Mouse (Mus musculus): ENCODE results near the gene Sh3rf1. TPM values are rescaled to one million over a fixed set of nuclear protein-coding genes. Genes with fewer than 3 reads are reported as not detected.
A peak's percentile ranks its signal among the peaks of the same experiment; 100 is the strongest.
"Not testable (repeated sequence)": the region's sequence is repeated elsewhere in the genome, so short reads cannot be mapped to it uniquely, and the experiment has no call there.

Sh3rf1 gene
- polyA plus RNA-seq, 1 experiment from 2014 or later: 31.4 TPM

DNA sequence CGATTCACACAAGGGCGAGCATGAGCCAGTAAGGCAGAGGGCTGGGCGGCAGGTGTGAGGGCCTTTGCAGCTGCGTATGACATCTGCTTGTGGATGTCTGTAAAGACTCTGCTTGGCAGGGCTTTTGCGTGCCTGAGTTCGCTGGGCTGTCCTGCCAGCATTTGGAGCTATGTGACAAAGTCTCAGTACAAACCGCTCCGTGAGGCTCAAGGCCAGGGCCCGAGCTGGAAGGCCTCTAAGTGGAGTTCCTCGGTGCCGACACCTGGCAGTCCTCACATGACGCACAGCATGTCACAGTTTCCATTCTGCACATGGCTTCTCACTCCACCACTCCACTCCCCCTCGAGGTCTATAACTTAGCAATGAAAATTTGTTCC lies 167.4 kb downstream of the Sh3rf1 start:
- H3K4me3 ChIP-seq: no peak overlapping the region
- H3K4me2 ChIP-seq: no peak overlapping the region
- no peak overlapping the region for H3K9ac ChIP-seq
- ATAC-seq: no peak
- no peaks in the 10 kb centered on the region for H3K27me3 ChIP-seq
- 75% methylated on average over 13 of the region's 13 CpGs for WGBS
- H3K4me1 ChIP-seq: peaks cover 35% of the 10 kb centered on the region
- H3K36me3 ChIP-seq (ENCODE audit: poor library complexity, severe bottlenecking): peaks cover 42% of the 10 kb centered on the region
- no peaks in the 10 kb centered on the region for H3K9me3 ChIP-seq (replicated peaks)
- 0 out of 2 replicates have a peak overlapping the region, but pooled peaks have one; percentile 10 for H3K27ac ChIP-seq

DNA sequence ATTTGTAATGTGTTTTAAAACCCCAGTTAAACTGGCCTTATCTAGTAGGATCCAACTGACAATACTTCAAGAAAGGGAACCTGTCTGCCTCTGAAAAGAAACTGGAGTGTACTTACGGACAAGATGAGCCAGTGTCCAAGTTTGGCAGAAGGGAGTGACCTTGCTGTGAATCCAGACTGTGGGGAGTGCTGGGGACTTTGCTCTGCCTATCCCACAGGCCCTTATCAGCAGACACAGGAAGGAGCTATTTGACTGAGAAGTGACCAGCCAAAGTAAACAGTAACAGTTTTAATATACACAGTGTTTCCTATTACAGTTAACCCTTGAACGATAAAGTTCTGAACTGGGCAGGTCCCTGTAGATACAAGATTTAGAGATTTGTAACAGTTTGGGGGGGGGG lies 173.5 kb downstream of the Sh3rf1 start:
- Histone ChIP-seq H3K9ac (no peak overlapping the region), H3K36me3 (ENCODE audit: poor library complexity, severe bottlenecking) (peaks cover 40% of the 10 kb centered on the region), H3K4me3 (no peak overlapping the region), H3K9me3 (replicated peaks) (no peaks in the 10 kb centered on the region), H3K4me2 (no peak overlapping the region), H3K4me1 (peaks cover 6% of the 10 kb centered on the region; the same call in 1 of the 2 replicates), H3K27me3 (no peaks in the 10 kb centered on the region), H3K27ac (no peak overlapping the region)
- WGBS: 89% methylated on average over 2 of the region's 2 CpGs
- ATAC-seq: no peak

DNA sequence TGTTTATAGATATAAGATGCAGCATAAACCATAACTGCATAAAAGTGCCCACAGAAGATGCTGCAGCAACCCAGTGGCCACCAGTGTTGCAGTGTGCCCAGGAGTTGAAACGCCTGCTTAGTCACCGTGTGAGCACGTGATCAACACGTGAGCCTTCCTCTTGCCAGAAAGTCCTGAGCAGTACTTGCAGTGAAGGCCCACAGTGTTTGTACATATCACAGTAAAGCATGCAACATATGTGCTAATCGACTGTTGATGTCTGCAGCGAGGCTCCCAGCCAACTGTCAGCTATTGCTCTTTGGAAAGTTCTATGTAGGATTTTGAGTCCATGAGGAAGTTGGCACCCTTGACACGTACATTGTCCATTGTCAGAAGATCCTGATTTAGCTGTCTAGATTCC lies 174.1 kb downstream of the Sh3rf1 start:
- Histone ChIP-seq H3K9ac (no peak overlapping the region), H3K4me1 (peaks cover 8% of the 10 kb centered on the region), H3K4me2 (no peak overlapping the region), H3K4me3 (no peak overlapping the region), H3K27ac (no peak overlapping the region), H3K27me3 (no peaks in the 10 kb centered on the region), H3K36me3 (ENCODE audit: poor library complexity, severe bottlenecking) (peaks cover 35% of the 10 kb centered on the region), H3K9me3 (replicated peaks) (no peaks in the 10 kb centered on the region)
- no peak for ATAC-seq
- 90% methylated on average over 7 of the region's 7 CpGs for WGBS

- peak overlapping the region; percentile 14; the same call in 1 of the 2 replicates for H3K4me2 ChIP-seq
- peak overlapping the region; percentile 86 for H3K27ac ChIP-seq
- no peaks in the 10 kb centered on the region for H3K9me3 ChIP-seq (replicated peaks)
- peak; percentile 8; the same call in 1 of the 2 replicates for ATAC-seq
- H3K4me3 ChIP-seq: no peak overlapping the region
- peaks cover 31% of the 10 kb centered on the region for H3K4me1 ChIP-seq
- no peaks in the 10 kb centered on the region for H3K36me3 ChIP-seq (ENCODE audit: poor library complexity, severe bottlenecking)
- H3K9ac ChIP-seq: no peak overlapping the region
- H3K27me3 ChIP-seq: no peaks in the 10 kb centered on the region
- WGBS: 46% methylated on average over 7 of the region's 7 CpGs
These were observed 179.2 kb downstream of the Sh3rf1 start for GRCm38 (mm10) chr8:61402861-61403260.

DNA sequence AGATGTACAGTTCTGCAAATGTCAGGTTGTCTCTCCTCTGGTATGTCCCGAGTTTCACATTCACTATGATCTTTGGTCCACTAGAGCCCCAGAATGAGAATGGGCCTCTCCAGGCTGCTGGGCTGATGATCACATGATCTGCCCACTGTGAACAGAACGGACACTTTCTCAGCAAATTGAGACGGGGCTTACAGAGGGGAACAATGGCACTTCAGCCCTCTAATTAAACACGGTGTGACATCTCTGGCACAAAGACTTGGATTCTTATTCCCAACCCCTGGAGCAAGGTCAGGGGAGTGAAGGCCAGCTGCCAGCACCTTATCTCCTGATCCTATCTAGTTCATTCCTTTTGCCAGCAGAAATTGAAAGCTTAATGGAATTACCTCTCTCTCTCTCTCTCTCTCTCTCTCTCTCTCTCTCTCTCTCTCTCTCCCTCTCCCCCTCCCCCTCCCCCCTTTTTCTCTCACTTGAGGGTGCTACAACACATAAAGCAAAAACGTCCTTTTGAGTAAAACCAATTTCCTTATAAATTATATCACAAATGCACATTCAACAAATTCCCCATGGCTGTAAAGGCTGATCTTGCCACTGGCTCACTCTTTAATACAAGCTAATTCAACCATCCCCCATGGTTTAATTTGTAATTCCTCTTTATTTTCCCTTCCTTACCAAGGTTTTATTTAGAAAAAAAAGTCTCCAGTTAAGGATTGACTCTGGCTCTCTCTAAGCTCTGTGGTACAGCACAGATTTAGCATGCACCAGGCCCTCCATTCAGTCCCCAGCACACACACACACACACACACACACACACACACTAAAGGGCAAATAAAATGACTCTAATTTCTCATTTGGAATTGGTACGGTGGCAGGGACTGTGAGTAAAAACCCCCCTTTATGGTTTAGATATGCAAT lies 179.8 kb downstream of the Sh3rf1 start:
- Histone ChIP-seq H3K27ac (peak overlapping the region; percentile 86), H3K4me2 (peak overlapping the region; percentile 14; the same call in 1 of the 2 replicates), H3K4me1 (peaks cover 31% of the 10 kb centered on the region), H3K4me3 (no peak overlapping the region), H3K9me3 (replicated peaks) (no peaks in the 10 kb centered on the region), H3K9ac (no peak overlapping the region; the same call in 1 of the 2 replicates), H3K27me3 (no peaks in the 10 kb centered on the region), H3K36me3 (ENCODE audit: poor library complexity, severe bottlenecking) (no peaks in the 10 kb centered on the region)
- 1% methylated on average over 6 of the region's 6 CpGs for WGBS
- peak; percentile 76 for ATAC-seq

- no peak overlapping the region; the same call in 1 of the 2 replicates for H3K4me2 ChIP-seq
- no peaks in the 10 kb centered on the region for H3K27me3 ChIP-seq
- H3K9ac ChIP-seq: no peak overlapping the region
- H3K9me3 ChIP-seq (replicated peaks): no peaks in the 10 kb centered on the region
- peak overlapping the region; percentile 86 for H3K27ac ChIP-seq
- 6% methylated on average over 3 of the region's 3 CpGs for WGBS
- H3K4me3 ChIP-seq: no peak overlapping the region
- peaks cover 31% of the 10 kb centered on the region for H3K4me1 ChIP-seq
- ATAC-seq: peak; percentile 66
- H3K36me3 ChIP-seq (ENCODE audit: poor library complexity, severe bottlenecking): no peaks in the 10 kb centered on the region
These were observed 180.5 kb downstream of the Sh3rf1 start for GRCm38 (mm10) chr8:61404178-61404560.

GRCm38 (mm10) chr8:61409081-61409480 lies 185.4 kb downstream of the Sh3rf1 start:
- WGBS: 84% methylated on average over 4 of the region's 4 CpGs
- H3K27me3 ChIP-seq: no peaks in the 10 kb centered on the region
- peaks cover 9% of the 10 kb centered on the region for H3K4me1 ChIP-seq
- H3K9me3 ChIP-seq (replicated peaks): no peaks in the 10 kb centered on the region
- no peak overlapping the region for H3K4me3 ChIP-seq
- H3K4me2 ChIP-seq: no peak overlapping the region
- no peak for ATAC-seq
- no peaks in the 10 kb centered on the region for H3K36me3 ChIP-seq (ENCODE audit: poor library complexity, severe bottlenecking)
- no peak overlapping the region for H3K27ac ChIP-seq
- H3K9ac ChIP-seq: no peak overlapping the region

DNA sequence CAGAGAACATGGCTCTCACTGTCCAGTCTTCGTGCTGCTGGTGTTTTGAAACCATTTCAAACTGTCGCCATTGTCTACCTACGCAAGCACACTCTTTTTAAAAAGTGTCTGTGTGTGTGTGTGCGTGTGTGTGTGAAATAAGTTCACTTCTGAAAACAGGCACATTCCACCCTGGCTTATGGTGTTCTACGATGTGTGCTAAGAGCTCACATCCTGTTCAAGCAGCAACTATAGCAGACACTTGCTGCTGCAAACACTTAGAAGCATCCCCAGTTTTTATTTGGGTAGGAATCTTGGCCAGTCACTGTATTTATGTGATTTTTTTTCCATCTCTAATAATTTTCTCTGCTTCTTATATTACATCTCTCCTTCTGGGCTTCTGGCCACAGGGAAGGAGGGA lies 186.0 kb downstream of the Sh3rf1 start:
- 83% methylated on average over 5 of the region's 5 CpGs for WGBS
- not testable (repeated sequence) for H3K9ac ChIP-seq; ATAC-seq; H3K27ac ChIP-seq; H3K27me3 ChIP-seq; H3K4me3 ChIP-seq; H3K9me3 ChIP-seq (replicated peaks); H3K36me3 ChIP-seq (ENCODE audit: poor library complexity, severe bottlenecking); H3K4me2 ChIP-seq; H3K4me1 ChIP-seq

DNA sequence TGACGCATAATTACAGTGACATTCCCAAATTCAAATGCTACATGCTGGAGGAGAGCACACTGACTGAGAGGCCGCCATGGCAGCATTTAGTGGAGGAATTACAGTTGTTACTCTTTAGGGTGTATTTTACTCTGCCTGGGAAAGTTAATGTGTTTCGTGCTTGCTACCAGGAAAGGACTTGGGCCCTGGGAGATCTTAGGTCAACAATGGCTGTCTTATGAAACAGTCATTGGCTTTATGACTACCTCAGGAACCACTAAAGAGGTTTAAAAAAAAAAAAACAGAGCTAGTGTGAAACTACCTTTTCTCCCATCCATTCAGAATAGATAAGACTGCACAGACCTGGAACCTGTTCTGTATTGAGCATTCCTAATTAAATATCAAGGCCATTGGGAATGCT lies 195.8 kb downstream of the Sh3rf1 start:
- peaks cover 13% of the 10 kb centered on the region for H3K4me1 ChIP-seq
- no peak overlapping the region for H3K27ac ChIP-seq
- no peaks in the 10 kb centered on the region for H3K27me3 ChIP-seq
- no peak overlapping the region for H3K4me2 ChIP-seq
- WGBS: 93% methylated on average over 3 of the region's 3 CpGs
- H3K4me3 ChIP-seq: no peak overlapping the region
- H3K9me3 ChIP-seq (replicated peaks): no peaks in the 10 kb centered on the region
- H3K9ac ChIP-seq: no peak overlapping the region
- no peak for ATAC-seq
- H3K36me3 ChIP-seq (ENCODE audit: poor library complexity, severe bottlenecking): no peaks in the 10 kb centered on the region

DNA sequence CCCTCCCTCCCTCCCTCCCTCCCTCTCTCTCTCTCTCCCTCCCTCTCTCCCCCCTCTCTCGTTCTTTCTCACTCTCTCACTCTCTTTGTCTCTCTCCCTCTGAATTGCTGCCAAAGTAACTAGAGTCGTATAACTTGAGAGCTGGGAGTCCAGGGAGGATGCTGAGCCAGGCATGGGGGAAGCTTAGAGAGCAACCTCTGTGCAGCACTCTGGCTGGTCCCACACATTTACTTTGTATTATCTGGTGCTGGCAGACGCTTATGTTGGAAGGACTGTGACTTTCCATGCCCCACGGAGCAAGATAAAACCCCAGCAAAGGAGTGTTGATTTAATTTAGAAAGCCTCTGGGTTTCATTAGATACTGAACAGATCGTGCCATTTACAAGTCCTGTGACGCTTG lies 196.5 kb downstream of the Sh3rf1 start:
- Histone ChIP-seq H3K27me3 (no peaks in the 10 kb centered on the region), H3K4me3 (no peak overlapping the region), H3K9ac (no peak overlapping the region), H3K27ac (peak overlapping the region; percentile 44; the same call in 1 of the 2 replicates), H3K4me2 (no peak overlapping the region), H3K4me1 (peaks cover 13% of the 10 kb centered on the region), H3K9me3 (replicated peaks) (no peaks in the 10 kb centered on the region), H3K36me3 (ENCODE audit: poor library complexity, severe bottlenecking) (no peaks in the 10 kb centered on the region)
- ATAC-seq: no peak
- 23% methylated on average over 6 of the region's 6 CpGs for WGBS

DNA sequence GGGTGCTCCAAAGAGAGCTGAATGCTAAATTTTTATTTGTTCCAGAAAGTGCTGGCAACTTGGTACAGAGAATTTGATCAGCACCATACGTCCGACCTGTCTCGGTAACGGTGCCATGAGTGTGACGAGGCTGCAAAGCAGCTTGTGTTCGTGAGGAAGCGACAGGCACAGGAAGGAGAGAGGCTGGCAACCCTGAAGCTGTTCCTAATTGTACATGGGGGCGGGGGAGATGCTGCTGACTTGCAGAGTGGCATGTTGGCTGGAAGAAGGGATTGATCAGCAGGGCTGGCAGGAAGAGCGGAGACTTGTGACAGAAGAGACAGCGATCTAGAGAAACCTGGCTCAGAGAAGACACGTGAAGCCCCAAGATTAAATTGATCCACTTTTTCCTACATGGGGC lies 197.9 kb downstream of the Sh3rf1 start:
- 78% methylated on average over 11 of the region's 11 CpGs for WGBS
- Histone ChIP-seq H3K4me2 (no peak overlapping the region), H3K36me3 (ENCODE audit: poor library complexity, severe bottlenecking) (no peaks in the 10 kb centered on the region), H3K4me3 (no peak overlapping the region), H3K4me1 (peaks cover 13% of the 10 kb centered on the region), H3K27ac (no peak overlapping the region), H3K27me3 (no peaks in the 10 kb centered on the region), H3K9me3 (replicated peaks) (no peaks in the 10 kb centered on the region), H3K9ac (no peak overlapping the region)
- peak; percentile 88 for ATAC-seq

DNA sequence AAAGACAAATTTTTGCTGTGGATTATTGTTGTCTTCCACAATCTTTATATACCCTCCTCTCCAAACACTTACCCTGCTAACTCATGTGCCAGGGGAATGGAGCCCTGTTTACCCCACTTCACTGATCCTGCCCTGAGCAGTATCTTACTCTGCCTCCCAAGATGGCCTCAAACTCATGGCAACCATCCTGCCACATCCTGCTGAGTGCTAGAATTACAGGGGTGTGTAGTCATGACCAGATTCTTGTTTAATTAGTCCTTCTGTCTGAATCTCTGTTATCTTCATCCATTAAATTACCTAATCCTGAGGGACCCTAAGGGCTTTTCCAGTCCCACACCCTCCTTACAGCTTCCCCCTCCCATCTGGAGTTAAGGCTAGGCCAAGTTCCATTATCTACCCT lies 201.5 kb downstream of the Sh3rf1 start:
- no peak overlapping the region for H3K27ac ChIP-seq
- H3K4me3 ChIP-seq: no peak overlapping the region
- H3K4me1 ChIP-seq: peaks cover 15% of the 10 kb centered on the region
- no peak overlapping the region for H3K9ac ChIP-seq
- no peak overlapping the region for H3K4me2 ChIP-seq
- no peaks in the 10 kb centered on the region for H3K27me3 ChIP-seq
- no peaks in the 10 kb centered on the region for H3K9me3 ChIP-seq (replicated peaks)
- no peak for ATAC-seq
- H3K36me3 ChIP-seq (ENCODE audit: poor library complexity, severe bottlenecking): no peaks in the 10 kb centered on the region
